Mouse (Mus musculus) heart, adult 2 months (tissue): ENCODE results near the gene Slc35c2.

ENCODE experiments used
- CTCF ChIP-seq: fragments of 200-600 bp; IDR thresholded peaks from 2 replicates; pipeline ENCODE4 v1.8.1; 2022; ENCODE audit warnings: antibody characterized with exemption, mild to moderate bottlenecking, moderate library complexity
- EP300 ChIP-seq: fragments of 200-500 bp; IDR thresholded peaks from 2 replicates; pipeline ENCODE4 v1.6.1; 2011; ENCODE audit warnings: low read depth, low read length, control low read depth; ENCODE audit not compliant: insufficient read depth
- POLR2A ChIP-seq: fragments of 200-500 bp; IDR thresholded peaks from 2 replicates; pipeline ENCODE4 v1.6.1; 2011; ENCODE audit warnings: mild to moderate bottlenecking, low read depth, low read length, control low read depth; ENCODE audit not compliant: insufficient read depth

- TF ChIP-seq POLR2A (no peak), EP300 (no peak), CTCF (no peak)
Observed at GRCm38 (mm10) chr2:165277188-165277740, 10.4 kb downstream of the Slc35c2 start.
